Mouse (Mus musculus) cortical plate, adult 2 months (tissue): ENCODE results near the gene Nin. TPM values are rescaled to one million over a fixed set of nuclear protein-coding genes. Genes with fewer than 3 reads are reported as not detected.

Experiments used
- H3K27ac ChIP-seq: fragments of 200-500 bp; 2 replicates; pipeline ENCODE4 v1.5.1; 2012; ENCODE audit warnings: low read length, control low read depth, inconsistent platforms; ENCODE audit not compliant: insufficient read depth
- H3K4me1 ChIP-seq: fragments of 200-500 bp; 2 replicates; pipeline ENCODE4 v1.6.1; 2011; ENCODE audit warnings: low read length; ENCODE audit not compliant: control insufficient read depth, insufficient read depth
- H3K4me3 ChIP-seq: fragments of 200-500 bp; 2 replicates; pipeline ENCODE4 v1.5.1; 2011; ENCODE audit warnings: mild to moderate bottlenecking, low read length, control low read depth; ENCODE audit not compliant: insufficient read depth
- CTCF ChIP-seq: fragments of 200-500 bp; IDR thresholded peaks from 2 replicates; pipeline ENCODE4 v1.5.1; 2011; ENCODE audit warnings: mild to moderate bottlenecking, control low read depth, low read length; ENCODE audit not compliant: insufficient read depth; ENCODE audit errors: extremely low read depth
- POLR2A ChIP-seq: fragments of 200-500 bp; IDR thresholded peaks from 2 replicates; pipeline ENCODE4 v1.6.1; 2011; ENCODE audit warnings: mild to moderate bottlenecking, low read length, control low read depth; ENCODE audit not compliant: insufficient read depth; ENCODE audit errors: extremely low read depth
- polyA plus RNA-seq: library from polyadenylated mRNA; depleted of rRNA; stranded (reverse); fragments of >200 nt; gene quantifications from 2 replicates; pipeline ENCODE4 v1.2.3, GENCODE M21; 2012

Gene Nin
- polyA plus RNA-seq, 1 experiment = 31.2 TPM

GRCm38 (mm10) chr12:70068647-70069257 lies 44.8 kb downstream of the Nin start:
- TF ChIP-seq POLR2A = no peak
- TF ChIP-seq CTCF = no peak
- H3K27ac ChIP-seq = no peak overlapping the region
- H3K4me3 ChIP-seq = no peak overlapping the region
- H3K4me1 ChIP-seq = peaks cover 5% of the 10 kb centered on the region; the same call in 1 of the 2 replicates

DNA sequence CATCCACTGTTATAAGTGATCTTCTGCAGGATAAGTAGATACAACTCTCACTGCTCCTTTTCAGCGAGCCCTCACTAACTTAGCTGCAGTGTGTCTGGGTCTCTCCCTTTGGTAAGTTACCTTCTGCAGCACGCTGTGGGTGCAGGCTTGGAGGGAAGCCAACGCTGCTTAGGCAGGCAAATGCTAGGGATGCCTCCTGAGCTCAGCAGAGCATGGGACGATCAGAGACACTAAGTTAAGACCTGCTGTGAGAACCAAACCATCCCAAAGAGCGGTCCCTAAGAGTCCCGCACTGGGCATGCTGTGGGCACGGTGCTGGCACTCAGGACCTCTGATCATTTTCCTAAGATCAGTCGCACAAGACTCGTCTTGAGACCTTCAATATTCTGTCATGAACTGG lies 45.7 kb downstream of the Nin start:
- H3K27ac ChIP-seq = no peak overlapping the region
- TF ChIP-seq CTCF = no peak
- TF ChIP-seq POLR2A = no peak

GRCm38 (mm10) chr12:70062114-70062513 lies 51.4 kb downstream of the Nin start:
- no peak for TF ChIP-seq POLR2A
- peak; percentile 75 for TF ChIP-seq CTCF
- H3K4me3 ChIP-seq = no peak overlapping the region
- H3K27ac ChIP-seq = no peak overlapping the region
- H3K4me1 ChIP-seq = peaks cover 4% of the 10 kb centered on the region

More for the DNA sequence above, 45.7 kb downstream of the Nin start:
- peaks cover 5% of the 10 kb centered on the region; the same call in 1 of the 2 replicates for H3K4me1 ChIP-seq
- no peak overlapping the region for H3K4me3 ChIP-seq

DNA sequence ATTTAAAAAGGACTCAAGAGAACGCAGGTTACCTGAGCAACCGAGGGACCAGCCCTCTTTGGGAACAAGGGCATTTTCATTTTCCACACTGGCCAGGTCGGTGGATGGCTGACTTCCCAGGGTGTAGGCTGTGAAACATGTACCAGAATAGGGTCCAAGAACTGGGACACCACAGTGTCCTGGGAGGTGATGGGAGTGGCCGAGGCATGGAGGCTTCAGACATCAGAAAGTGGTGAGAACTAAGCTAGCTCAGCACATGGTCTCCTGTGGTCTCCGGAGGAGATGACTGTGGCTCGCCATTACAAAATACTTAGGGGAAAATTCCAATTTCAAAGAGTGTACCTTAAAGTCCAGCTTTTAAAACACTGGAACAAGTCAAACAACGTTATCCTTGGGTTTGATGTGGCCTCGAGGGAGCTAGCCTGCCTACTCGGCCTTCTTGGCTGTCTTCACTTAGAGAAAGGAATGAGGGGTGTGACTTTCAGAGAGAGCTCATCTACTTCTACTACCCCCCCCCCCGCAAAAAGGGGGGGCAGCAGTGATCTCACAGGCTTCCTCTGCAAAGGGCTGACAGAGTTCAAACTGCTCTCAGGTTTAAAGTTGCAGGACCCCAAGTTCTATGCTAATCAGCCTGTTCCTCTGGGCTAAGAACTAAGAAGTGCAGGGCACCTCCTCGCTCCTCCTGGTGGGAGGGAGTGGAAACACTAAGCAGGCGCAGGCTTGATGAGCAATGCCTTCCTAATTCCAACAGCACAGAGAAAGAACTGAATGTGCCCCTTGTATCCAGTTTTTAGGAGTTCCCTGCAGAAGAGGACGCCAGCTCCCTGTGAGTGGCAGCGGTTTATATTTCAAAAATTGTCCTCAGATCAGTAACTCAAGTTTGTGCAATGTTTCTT lies 54.3 kb downstream of the Nin start:
- H3K4me3 ChIP-seq = no peak overlapping the region
- peaks cover 8% of the 10 kb centered on the region for H3K4me1 ChIP-seq
- no peak overlapping the region for H3K27ac ChIP-seq
- TF ChIP-seq CTCF (no peak), POLR2A (no peak)

GRCm38 (mm10) chr12:70050699-70051098 lies 62.8 kb downstream of the Nin start:
- no peak overlapping the region for H3K4me3 ChIP-seq
- TF ChIP-seq POLR2A (no peak), CTCF (no peak)
- no peak overlapping the region for H3K27ac ChIP-seq
- peaks cover 8% of the 10 kb centered on the region for H3K4me1 ChIP-seq

GRCm38 (mm10) chr12:70048741-70049140 lies 64.8 kb downstream of the Nin start:
- Histone ChIP-seq H3K4me1 (peaks cover under 1% of the 10 kb centered on the region; the same call in 1 of the 2 replicates), H3K4me3 (no peak overlapping the region), H3K27ac (no peak overlapping the region)
- TF ChIP-seq POLR2A (no peak), CTCF (no peak)

GRCm38 (mm10) chr12:70047281-70047680 lies 66.2 kb downstream of the Nin start:
- no peak for TF ChIP-seq CTCF
- no peak for TF ChIP-seq POLR2A
- H3K4me1 ChIP-seq = no peaks in the 10 kb centered on the region
- no peak overlapping the region for H3K4me3 ChIP-seq
- no peak overlapping the region for H3K27ac ChIP-seq

DNA sequence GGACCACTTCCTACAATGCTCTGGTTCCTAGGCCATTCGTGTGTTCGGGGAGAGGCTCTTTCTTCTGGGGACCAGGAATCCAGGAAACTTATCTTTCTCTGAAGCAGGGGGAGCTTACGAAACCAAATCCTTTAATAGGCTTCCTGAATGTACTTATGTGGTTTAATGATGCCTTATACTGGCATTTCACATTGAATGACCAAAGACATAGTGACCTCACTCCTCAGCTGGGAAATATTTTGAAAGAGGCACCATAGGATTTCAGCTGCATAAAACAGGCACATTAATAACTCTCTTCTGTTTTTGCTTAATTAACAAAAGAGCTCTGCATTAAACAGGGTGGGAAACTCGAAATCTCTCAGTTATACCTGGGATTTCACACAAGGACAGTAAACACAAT lies 69.2 kb downstream of the Nin start:
- no peak overlapping the region for H3K27ac ChIP-seq

GRCm38 (mm10) chr12:70043421-70043820 lies 70.1 kb downstream of the Nin start:
- TF ChIP-seq POLR2A = peak; percentile 51; the same call in 1 of the 2 replicates
- no peak for TF ChIP-seq CTCF
- H3K27ac ChIP-seq = peak overlapping the region; percentile 67
- H3K4me3 ChIP-seq = no peak overlapping the region
- peaks cover 2% of the 10 kb centered on the region; the same call in 1 of the 2 replicates for H3K4me1 ChIP-seq

More for the DNA sequence above, 69.2 kb downstream of the Nin start:
- no peak overlapping the region for H3K4me3 ChIP-seq
- TF ChIP-seq POLR2A (no peak), CTCF (no peak)
- peaks cover 2% of the 10 kb centered on the region; the same call in 1 of the 2 replicates for H3K4me1 ChIP-seq

- TF ChIP-seq CTCF = no peak
- no peak for TF ChIP-seq POLR2A
- H3K27ac ChIP-seq = no peak overlapping the region
- no peak overlapping the region for H3K4me3 ChIP-seq
- peaks cover 2% of the 10 kb centered on the region; the same call in 1 of the 2 replicates for H3K4me1 ChIP-seq
Measured at GRCm38 (mm10) chr12:70040981-70041380, 72.5 kb downstream of the Nin start.
